Mouse (Mus musculus): ENCODE results near the gene Trim2. TPM values are rescaled to one million over a fixed set of nuclear protein-coding genes. Genes with fewer than 3 reads are reported as not detected.

Trim2 gene
- total and polyA plus RNA-seq, 2 experiments from 2014 or later: 149 to 291 TPM

DNA sequence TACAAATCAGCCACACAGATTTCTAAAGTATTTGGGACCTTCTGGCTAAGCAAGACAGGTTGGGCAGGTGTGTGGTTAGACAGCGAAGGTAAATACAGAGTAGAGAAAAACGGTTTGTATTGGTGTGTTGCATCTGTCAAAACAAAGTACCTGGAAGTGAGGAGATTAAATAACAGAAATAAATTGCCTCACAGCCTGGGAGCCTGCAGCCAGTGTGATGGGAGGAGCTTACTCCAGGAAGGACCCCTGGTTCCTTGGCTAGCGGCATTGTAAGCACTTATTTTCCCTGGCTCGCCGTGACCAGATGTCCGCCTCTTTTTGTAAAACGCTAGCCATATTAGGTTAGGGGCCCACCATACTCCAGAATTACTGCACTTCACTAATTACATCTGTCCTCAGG, 45.8 kb downstream of the Trim2 start:
- no peak overlapping the region for H3K9ac ChIP-seq (replicated peaks; ENCODE audit: low read length, poor library complexity, severe bottlenecking)
- no peaks in the 10 kb centered on the region for H3K36me3 ChIP-seq (ENCODE audit: insufficient read depth, low read length)
- H3K27ac ChIP-seq (ENCODE audit: low read depth, low read length): no peak overlapping the region
- ATAC-seq (ENCODE audit: low FRiP score): no peak
- peaks cover 6% of the 10 kb centered on the region; the same call in 1 of the 2 replicates for H3K4me1 ChIP-seq (ENCODE audit: insufficient read depth, low read length)
- H3K27me3 ChIP-seq (ENCODE audit: insufficient read depth, low read length): no peaks in the 10 kb centered on the region
- H3K4me3 ChIP-seq (ENCODE audit: low read depth, low read length): no peak overlapping the region
- 0 out of 2 replicates have a peak overlapping the region, but pooled peaks have one; percentile 92 for H3K4me2 ChIP-seq (ENCODE audit: low read depth, low read length, poor library complexity, severe bottlenecking)
- H3K9me3 ChIP-seq (ENCODE audit: low read length): no peaks in the 10 kb centered on the region
- no peak for DNase-seq (ENCODE audit: low spot score)
- 37% methylated on average over 7 of the region's 7 CpGs for WGBS
- no peak for TF ChIP-seq CTCF (IDR thresholded peaks at IDR 0.05)

- no peak for TF ChIP-seq CTCF (IDR thresholded peaks at IDR 0.05)
- ATAC-seq (ENCODE audit: low FRiP score): peak; percentile 67
- Histone ChIP-seq H3K9ac (replicated peaks; ENCODE audit: low read length, poor library complexity, severe bottlenecking) (peak overlapping the region; percentile 91), H3K27me3 (ENCODE audit: insufficient read depth, low read length) (no peaks in the 10 kb centered on the region), H3K9me3 (ENCODE audit: low read length) (no peaks in the 10 kb centered on the region), H3K36me3 (ENCODE audit: insufficient read depth, low read length) (no peaks in the 10 kb centered on the region), H3K4me2 (ENCODE audit: low read depth, low read length, poor library complexity, severe bottlenecking) (peak overlapping the region; percentile 92), H3K27ac (ENCODE audit: low read depth, low read length) (peak overlapping the region; percentile 86), H3K4me3 (ENCODE audit: low read depth, low read length) (peak overlapping the region; percentile 81), H3K4me1 (ENCODE audit: insufficient read depth, low read length) (peaks cover 6% of the 10 kb centered on the region; the same call in 1 of the 2 replicates)
- DNase-seq (ENCODE audit: low spot score): no peak
- 4% methylated on average over 7 of the region's 8 CpGs for WGBS
Observed at GRCm38 (mm10) chr3:84260024-84260535, 46.6 kb downstream of the Trim2 start.

DNA sequence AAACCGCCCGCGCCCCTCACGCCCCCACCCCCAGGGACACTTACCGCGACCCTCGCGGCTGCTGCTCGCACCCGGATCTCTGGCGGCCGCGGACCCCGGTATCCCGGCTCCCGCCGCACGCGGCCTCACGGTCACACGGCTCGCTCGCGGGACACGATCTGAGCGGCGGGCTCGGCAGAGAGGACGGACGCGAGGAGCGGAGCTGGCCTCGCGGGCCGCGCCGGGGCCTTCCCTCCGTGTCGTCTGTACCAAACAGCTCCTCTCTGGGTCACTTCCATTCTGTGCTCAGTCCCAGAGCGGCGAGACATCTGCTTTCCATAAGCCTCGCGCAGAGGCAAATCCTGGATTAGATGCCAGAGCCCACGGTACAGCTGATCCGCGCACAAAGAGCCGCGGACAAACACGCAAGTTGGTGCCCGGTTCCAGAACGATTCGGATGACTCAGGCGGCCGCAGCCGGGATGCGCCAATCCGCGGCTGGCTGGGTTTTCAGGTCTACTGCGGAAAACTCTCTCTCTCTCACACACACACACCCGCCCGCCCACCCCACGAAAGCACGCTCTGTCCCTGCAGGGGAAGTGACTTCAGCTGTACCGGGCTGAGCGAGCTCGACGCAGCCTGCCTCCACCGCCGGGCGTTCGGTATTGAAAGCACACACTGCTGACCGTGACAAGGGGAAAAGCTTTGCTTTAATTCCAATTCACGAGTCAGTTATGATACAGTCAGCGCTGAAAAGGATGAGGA, 47.2 kb downstream of the Trim2 start:
- peak; percentile 84 for ATAC-seq (ENCODE audit: low FRiP score)
- no peak for TF ChIP-seq CTCF (IDR thresholded peaks at IDR 0.05)

GRCm38 (mm10) chr3:84258518-84259031, 48.1 kb downstream of the Trim2 start:
- no peaks in the 10 kb centered on the region for H3K27me3 ChIP-seq (ENCODE audit: insufficient read depth, low read length)
- WGBS: 3% methylated on average over 13 of the region's 13 CpGs
- peak overlapping the region; percentile 91 for H3K9ac ChIP-seq (replicated peaks; ENCODE audit: low read length, poor library complexity, severe bottlenecking)
- no peaks in the 10 kb centered on the region for H3K36me3 ChIP-seq (ENCODE audit: insufficient read depth, low read length)
- DNase-seq (ENCODE audit: low spot score) (no peak), ATAC-seq (ENCODE audit: low FRiP score) (no peak)
- H3K4me2 ChIP-seq (ENCODE audit: low read depth, low read length, poor library complexity, severe bottlenecking): peak overlapping the region; percentile 92
- H3K4me1 ChIP-seq (ENCODE audit: insufficient read depth, low read length): peaks cover 11% of the 10 kb centered on the region; the same call in 1 of the 2 replicates
- no peaks in the 10 kb centered on the region for H3K9me3 ChIP-seq (ENCODE audit: low read length)
- no peak for TF ChIP-seq CTCF (IDR thresholded peaks at IDR 0.05)
- peak overlapping the region; percentile 81 for H3K4me3 ChIP-seq (ENCODE audit: low read depth, low read length)
- H3K27ac ChIP-seq (ENCODE audit: low read depth, low read length): peak overlapping the region; percentile 86; the same call in 1 of the 2 replicates

More for the DNA sequence above, 47.2 kb downstream of the Trim2 start:
- H3K27ac ChIP-seq (ENCODE audit: low read depth, low read length): peak overlapping the region; percentile 86
- WGBS: under 1% methylated on average over 74 of the region's 74 CpGs
- H3K4me1 ChIP-seq (ENCODE audit: insufficient read depth, low read length): peaks cover 6% of the 10 kb centered on the region; the same call in 1 of the 2 replicates
- H3K4me3 ChIP-seq (ENCODE audit: low read depth, low read length): peak overlapping the region; percentile 81
- H3K9ac ChIP-seq (replicated peaks; ENCODE audit: low read length, poor library complexity, severe bottlenecking): peak overlapping the region; percentile 91
- H3K36me3 ChIP-seq (ENCODE audit: insufficient read depth, low read length): no peaks in the 10 kb centered on the region
- no peaks in the 10 kb centered on the region for H3K9me3 ChIP-seq (ENCODE audit: low read length)
- peak; percentile 77 for DNase-seq (ENCODE audit: low spot score)
- peak overlapping the region; percentile 92 for H3K4me2 ChIP-seq (ENCODE audit: low read depth, low read length, poor library complexity, severe bottlenecking)
- H3K27me3 ChIP-seq (ENCODE audit: insufficient read depth, low read length): no peaks in the 10 kb centered on the region

DNA sequence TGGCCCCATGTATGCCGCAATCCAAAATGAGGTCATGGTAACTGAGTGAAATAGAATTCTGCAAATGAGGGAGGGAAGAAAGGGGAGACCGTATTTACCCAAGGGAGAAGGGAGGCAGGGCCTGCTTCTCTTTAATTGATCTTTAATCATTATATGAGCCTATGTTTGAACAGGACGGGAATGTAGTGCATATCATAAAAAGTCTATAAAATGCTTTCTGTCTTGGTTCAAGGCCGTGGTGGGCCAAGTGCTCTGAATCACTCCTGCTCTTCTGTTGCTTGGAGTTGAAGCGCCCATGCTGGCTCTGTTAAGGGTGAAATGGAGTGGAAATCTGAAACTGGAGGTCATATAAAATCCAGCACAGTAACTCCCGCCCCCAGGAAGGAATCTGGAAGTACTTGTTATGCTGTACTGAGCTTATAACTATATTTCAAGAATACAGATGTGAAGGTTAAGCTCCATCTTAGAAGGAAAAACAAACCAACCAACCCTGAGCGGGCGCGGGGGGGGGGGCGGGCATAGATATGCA, 48.6 kb downstream of the Trim2 start:
- peak overlapping the region; percentile 81 for H3K4me3 ChIP-seq (ENCODE audit: low read depth, low read length)
- peak overlapping the region; percentile 91; the same call in 1 of the 2 replicates for H3K9ac ChIP-seq (replicated peaks; ENCODE audit: low read length, poor library complexity, severe bottlenecking)
- no peaks in the 10 kb centered on the region for H3K27me3 ChIP-seq (ENCODE audit: insufficient read depth, low read length)
- peak overlapping the region; percentile 92 for H3K4me2 ChIP-seq (ENCODE audit: low read depth, low read length, poor library complexity, severe bottlenecking)
- H3K36me3 ChIP-seq (ENCODE audit: insufficient read depth, low read length): no peaks in the 10 kb centered on the region
- no peaks in the 10 kb centered on the region for H3K9me3 ChIP-seq (ENCODE audit: low read length)
- H3K27ac ChIP-seq (ENCODE audit: low read depth, low read length): peak overlapping the region; percentile 47
- WGBS: 24% methylated on average over 10 of the region's 10 CpGs
- DNase-seq (ENCODE audit: low spot score) (no peak), ATAC-seq (ENCODE audit: low FRiP score) (no peak)
- H3K4me1 ChIP-seq (ENCODE audit: insufficient read depth, low read length): peaks cover 12% of the 10 kb centered on the region; the same call in 1 of the 2 replicates
- TF ChIP-seq CTCF (IDR thresholded peaks at IDR 0.05): no peak

GRCm38 (mm10) chr3:84254520-84254878, 52.2 kb downstream of the Trim2 start:
- no peaks in the 10 kb centered on the region for H3K9me3 ChIP-seq (ENCODE audit: low read length)

More at GRCm38 (mm10) chr3:84254520-84254878, 52.2 kb downstream of the Trim2 start:
- Histone ChIP-seq H3K36me3 (ENCODE audit: insufficient read depth, low read length) (no peaks in the 10 kb centered on the region), H3K4me2 (ENCODE audit: low read depth, low read length, poor library complexity, severe bottlenecking) (no peak overlapping the region), H3K27ac (ENCODE audit: low read depth, low read length) (no peak overlapping the region), H3K4me1 (ENCODE audit: insufficient read depth, low read length) (peaks cover 6% of the 10 kb centered on the region; the same call in 1 of the 2 replicates), H3K27me3 (ENCODE audit: insufficient read depth, low read length) (no peaks in the 10 kb centered on the region), H3K4me3 (ENCODE audit: low read depth, low read length) (no peak overlapping the region), H3K9ac (replicated peaks; ENCODE audit: low read length, poor library complexity, severe bottlenecking) (no peak overlapping the region)
- TF ChIP-seq CTCF (IDR thresholded peaks at IDR 0.05): no peak
- no peak for DNase-seq (ENCODE audit: low spot score)
- WGBS: 92% methylated on average over 2 of the region's 2 CpGs
- no peak for ATAC-seq (ENCODE audit: low FRiP score)
